Mouse (Mus musculus): ENCODE measurements at regions not wholly inside any gene's neighbourhood (a gene's known extent, or its start where the extent isn't known, plus 50 kb on each side); places are given as distances from the start of the nearest gene placed in this dataset.

DNA sequence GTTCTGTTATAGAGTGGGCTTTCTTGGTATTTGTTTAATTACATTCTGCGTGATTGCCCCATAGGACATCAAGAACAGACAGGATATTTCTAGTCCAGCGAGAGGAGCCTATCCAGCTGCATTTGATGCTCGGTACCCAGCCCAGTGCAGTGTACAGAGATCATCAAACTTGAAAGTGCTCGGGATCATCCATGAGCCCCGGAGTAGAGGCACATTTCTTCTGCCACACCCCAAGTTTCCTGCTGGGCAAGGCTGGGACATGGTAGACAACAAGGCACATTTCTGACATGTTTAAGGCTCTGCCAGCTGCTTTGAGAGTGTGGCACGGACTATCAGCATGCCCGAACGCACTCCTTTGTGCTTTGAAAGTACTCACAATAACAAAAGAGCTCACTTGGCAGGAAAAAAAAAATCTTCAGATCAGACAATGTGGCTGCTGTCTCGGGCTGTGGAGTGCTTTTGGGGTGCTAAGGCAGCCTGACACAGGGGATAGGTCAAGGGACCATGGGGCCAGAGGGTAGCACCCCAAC lies 607.2 kb downstream of the Zfp706 start:
- no peak overlapping the region for H3K27ac ChIP-seq (ENCODE audit: low read depth)
- H3K4me3 ChIP-seq (ENCODE audit: low read depth, low read length), result no peak overlapping the region
- H3K4me1 ChIP-seq (ENCODE audit: control insufficient read depth, insufficient read depth), result 0 out of 2 replicates have a peak, but pooled peaks cover 6% of the 10 kb centered on the region
- H3K27me3 ChIP-seq (ENCODE audit: control insufficient read depth, insufficient read depth, low read length), result no peaks in the 10 kb centered on the region
- WGBS, result 81% methylated on average over 9 of the region's 9 CpGs
- H3K4me2 ChIP-seq (ENCODE audit: low read depth, low read length), result no peak overlapping the region
- ATAC-seq (ENCODE audit: insufficient read depth, low read depth), result no peak
- TF ChIP-seq EP300 (IDR thresholded peaks at IDR 0.05; ENCODE audit: low read depth) (no peak), CTCF (IDR thresholded peaks at IDR 0.05; ENCODE audit: low read depth) (no peak)
- no peak overlapping the region for H3K9ac ChIP-seq (replicated peaks; ENCODE audit: low read depth, low read length)
- no peaks in the 10 kb centered on the region for H3K36me3 ChIP-seq (replicated peaks; ENCODE audit: control insufficient read depth, insufficient read depth, low read length)
- DNase-seq (ENCODE audit: low spot score), result no peak
- no peaks in the 10 kb centered on the region for H3K9me3 ChIP-seq (replicated peaks; ENCODE audit: control insufficient read depth, low read length)

DNA sequence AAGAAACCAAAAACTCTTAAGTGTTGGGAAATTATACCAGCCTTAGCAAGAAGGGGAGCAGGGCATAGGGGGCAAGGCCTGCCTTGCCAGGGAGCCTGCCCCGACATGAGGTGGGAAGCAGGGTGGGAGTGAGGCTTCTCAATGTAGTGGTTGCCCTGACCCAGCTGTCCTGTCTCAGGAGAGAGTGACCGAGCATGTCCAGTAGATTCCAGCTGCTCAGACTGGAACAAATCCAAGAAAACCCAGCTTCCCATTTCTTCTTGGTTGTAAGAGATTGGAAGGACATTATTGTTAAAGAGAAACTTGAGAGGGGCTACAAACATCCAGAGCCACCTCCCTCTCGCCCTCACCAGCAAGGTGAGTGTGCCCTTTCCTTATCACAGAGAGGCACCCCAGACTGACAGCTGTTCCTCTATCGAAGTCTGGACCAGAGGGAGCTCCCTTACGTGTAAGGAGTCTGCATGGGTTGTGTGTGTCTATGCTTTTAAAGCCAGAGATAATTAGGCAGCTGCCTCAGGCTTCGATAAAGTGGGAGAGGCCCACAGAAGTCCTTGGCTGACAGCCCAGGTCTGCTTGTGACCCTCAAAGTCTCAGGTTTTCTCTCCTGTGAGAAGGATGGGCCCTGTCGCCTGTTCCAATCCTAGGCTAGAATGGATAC lies 608.1 kb downstream of the Zfp706 start:
- Histone ChIP-seq H3K4me1 (ENCODE audit: control insufficient read depth, insufficient read depth) (0 out of 2 replicates have a peak, but pooled peaks cover 6% of the 10 kb centered on the region), H3K9me3 (replicated peaks; ENCODE audit: control insufficient read depth, low read length) (no peaks in the 10 kb centered on the region), H3K4me2 (ENCODE audit: low read depth, low read length) (no peak overlapping the region), H3K27me3 (ENCODE audit: control insufficient read depth, insufficient read depth, low read length) (no peaks in the 10 kb centered on the region), H3K9ac (replicated peaks; ENCODE audit: low read depth, low read length) (no peak overlapping the region), H3K36me3 (replicated peaks; ENCODE audit: control insufficient read depth, insufficient read depth, low read length) (no peaks in the 10 kb centered on the region), H3K4me3 (ENCODE audit: low read depth, low read length) (no peak overlapping the region), H3K27ac (ENCODE audit: low read depth) (peak overlapping the region; percentile 16; the same call in 1 of the 2 replicates)
- no peak for ATAC-seq (ENCODE audit: insufficient read depth, low read depth)
- DNase-seq (ENCODE audit: low spot score), result peak; percentile 38
- no peak for TF ChIP-seq EP300 (IDR thresholded peaks at IDR 0.05; ENCODE audit: low read depth)
- TF ChIP-seq CTCF (IDR thresholded peaks at IDR 0.05; ENCODE audit: low read depth), result no peak
- 20% methylated on average over 7 of the region's 7 CpGs for WGBS

DNA sequence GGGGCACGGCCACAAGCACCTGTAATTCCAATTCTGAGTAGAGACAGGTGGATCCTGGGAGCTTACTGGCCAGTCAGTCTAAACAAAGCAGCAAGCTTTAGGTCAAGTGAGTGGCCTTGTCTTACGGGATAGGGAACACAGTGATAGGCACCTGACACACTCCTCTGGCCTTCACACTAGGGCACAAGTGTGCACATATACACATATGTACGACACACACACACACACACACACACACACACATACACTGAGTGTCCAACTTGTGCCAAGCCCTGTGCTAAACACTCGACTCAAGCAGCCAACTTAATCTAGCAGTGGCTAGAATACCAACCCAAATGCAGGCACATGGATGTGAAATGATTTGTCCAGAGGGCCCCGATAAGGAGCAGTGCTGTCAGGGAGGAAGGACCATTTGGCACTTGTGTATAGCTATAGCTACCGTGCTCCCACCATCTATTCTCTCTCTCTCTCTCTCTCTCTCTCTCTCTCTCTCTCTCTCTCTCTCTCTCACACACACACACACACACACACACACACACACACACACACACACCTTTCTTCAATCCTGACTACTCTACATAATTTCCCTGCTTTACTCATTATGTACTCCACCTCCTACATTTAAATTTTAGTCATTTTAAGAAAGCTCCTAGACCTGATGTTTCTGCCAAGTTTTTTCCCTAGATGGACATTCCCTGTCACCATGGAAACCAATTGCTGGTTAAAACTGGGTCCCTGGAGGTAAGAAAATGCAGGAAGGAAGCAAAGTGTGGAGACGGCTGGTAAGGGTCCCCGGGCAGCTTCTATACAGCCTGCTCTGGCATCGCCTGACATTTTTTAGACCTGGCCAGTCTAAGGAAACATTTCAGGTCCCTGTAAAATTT lies 609.2 kb downstream of the Zfp706 start:
- ATAC-seq (ENCODE audit: insufficient read depth, low read depth), result no peak
- TF ChIP-seq EP300 (IDR thresholded peaks at IDR 0.05; ENCODE audit: low read depth) (no peak), CTCF (IDR thresholded peaks at IDR 0.05; ENCODE audit: low read depth) (no peak)
- H3K4me3 ChIP-seq (ENCODE audit: low read depth, low read length), result no peak overlapping the region
- H3K9me3 ChIP-seq (replicated peaks; ENCODE audit: control insufficient read depth, low read length), result no peaks in the 10 kb centered on the region
- 0 out of 2 replicates have a peak, but pooled peaks cover 6% of the 10 kb centered on the region for H3K4me1 ChIP-seq (ENCODE audit: control insufficient read depth, insufficient read depth)
- H3K27me3 ChIP-seq (ENCODE audit: control insufficient read depth, insufficient read depth, low read length), result no peaks in the 10 kb centered on the region
- WGBS, result 60% methylated on average over 9 of the region's 9 CpGs
- H3K27ac ChIP-seq (ENCODE audit: low read depth), result no peak overlapping the region
- DNase-seq (ENCODE audit: low spot score), result no peak
- no peak overlapping the region for H3K4me2 ChIP-seq (ENCODE audit: low read depth, low read length)
- no peaks in the 10 kb centered on the region for H3K36me3 ChIP-seq (replicated peaks; ENCODE audit: control insufficient read depth, insufficient read depth, low read length)
- H3K9ac ChIP-seq (replicated peaks; ENCODE audit: low read depth, low read length), result no peak overlapping the region

DNA sequence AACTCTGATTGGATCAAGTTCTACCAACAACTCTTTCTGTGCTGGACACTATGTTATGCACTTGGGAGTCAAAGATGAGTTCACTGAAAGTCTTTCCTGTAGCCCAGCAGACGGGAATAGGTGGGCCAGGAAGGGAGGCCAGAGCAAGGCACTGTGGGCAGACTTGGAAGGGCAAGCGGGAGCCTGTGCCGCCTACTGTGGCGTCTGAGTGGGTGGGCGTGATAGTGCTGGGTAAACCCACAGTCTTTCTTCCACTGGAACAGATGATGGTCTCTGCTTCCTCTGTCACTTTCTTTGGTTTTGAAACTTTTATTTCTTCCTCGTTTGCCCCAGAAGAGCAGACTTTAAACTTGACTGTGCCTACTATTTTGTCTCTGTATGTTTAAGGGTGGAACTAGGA lies 610.8 kb downstream of the Zfp706 start:
- Histone ChIP-seq H3K9me3 (replicated peaks; ENCODE audit: control insufficient read depth, low read length) (no peaks in the 10 kb centered on the region), H3K4me2 (ENCODE audit: low read depth, low read length) (no peak overlapping the region), H3K27me3 (ENCODE audit: control insufficient read depth, insufficient read depth, low read length) (no peaks in the 10 kb centered on the region), H3K9ac (replicated peaks; ENCODE audit: low read depth, low read length) (no peak overlapping the region), H3K36me3 (replicated peaks; ENCODE audit: control insufficient read depth, insufficient read depth, low read length) (no peaks in the 10 kb centered on the region), H3K27ac (ENCODE audit: low read depth) (no peak overlapping the region), H3K4me3 (ENCODE audit: low read depth, low read length) (no peak overlapping the region), H3K4me1 (ENCODE audit: control insufficient read depth, insufficient read depth) (0 out of 2 replicates have a peak, but pooled peaks cover 6% of the 10 kb centered on the region)
- no peak for ATAC-seq (ENCODE audit: insufficient read depth, low read depth)
- WGBS, result 88% methylated on average over 6 of the region's 6 CpGs
- TF ChIP-seq CTCF (IDR thresholded peaks at IDR 0.05; ENCODE audit: low read depth), result no peak
- no peak for TF ChIP-seq EP300 (IDR thresholded peaks at IDR 0.05; ENCODE audit: low read depth)
- DNase-seq (ENCODE audit: low spot score), result no peak

DNA sequence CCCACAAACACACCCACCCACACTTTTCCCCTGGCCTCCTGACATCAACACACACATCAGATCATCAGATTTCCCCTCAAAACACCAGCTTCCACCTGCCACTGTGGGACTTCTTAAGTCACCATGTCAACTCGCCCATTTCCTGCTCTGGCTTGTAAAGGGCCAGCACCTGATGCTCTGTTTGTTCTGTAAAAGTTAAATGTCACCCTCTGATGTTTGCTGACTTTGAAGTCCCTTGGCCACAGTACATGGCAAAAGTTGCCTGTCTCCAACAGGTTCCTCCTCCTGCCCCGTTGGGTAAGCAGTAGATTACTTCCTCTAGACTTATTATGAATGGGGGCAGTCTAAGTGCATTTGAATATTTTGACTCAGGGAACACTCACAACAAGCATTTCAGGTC lies 611.3 kb downstream of the Zfp706 start:
- no peaks in the 10 kb centered on the region for H3K9me3 ChIP-seq (replicated peaks; ENCODE audit: control insufficient read depth, low read length)
- WGBS, result 75% methylated on average over 2 of the region's 2 CpGs
- ATAC-seq (ENCODE audit: insufficient read depth, low read depth) (no peak), DNase-seq (ENCODE audit: low spot score) (no peak)
- H3K4me2 ChIP-seq (ENCODE audit: low read depth, low read length), result no peak overlapping the region
- no peak overlapping the region for H3K4me3 ChIP-seq (ENCODE audit: low read depth, low read length)
- H3K36me3 ChIP-seq (replicated peaks; ENCODE audit: control insufficient read depth, insufficient read depth, low read length), result no peaks in the 10 kb centered on the region
- no peak overlapping the region for H3K9ac ChIP-seq (replicated peaks; ENCODE audit: low read depth, low read length)
- TF ChIP-seq EP300 (IDR thresholded peaks at IDR 0.05; ENCODE audit: low read depth) (no peak), CTCF (IDR thresholded peaks at IDR 0.05; ENCODE audit: low read depth) (no peak)
- no peak overlapping the region for H3K27ac ChIP-seq (ENCODE audit: low read depth)
- H3K27me3 ChIP-seq (ENCODE audit: control insufficient read depth, insufficient read depth, low read length), result no peaks in the 10 kb centered on the region
- 0 out of 2 replicates have a peak, but pooled peaks cover 6% of the 10 kb centered on the region for H3K4me1 ChIP-seq (ENCODE audit: control insufficient read depth, insufficient read depth)
